Mouse (Mus musculus): ENCODE measurements around the gene Stmn3. TPM values are rescaled to one million over a fixed set of nuclear protein-coding genes. Genes with fewer than 3 reads are reported as not detected.
A peak's percentile ranks its signal among the peaks of the same experiment; 100 is the strongest.

The Stmn3 gene
- 9.8 and 12.2 TPM in 2 replicates for total RNA-seq (2021)
- long read RNA-seq, transcript Stmn3-201 (5 exons, 1,136 nt) = major isoform, 5 of 5 reads
- long read RNA-seq, partial matches to known transcripts = 0 of 5 reads
- long read RNA-seq, other reads (novel, unspliced or antisense) = 0 of 5 reads

DNA sequence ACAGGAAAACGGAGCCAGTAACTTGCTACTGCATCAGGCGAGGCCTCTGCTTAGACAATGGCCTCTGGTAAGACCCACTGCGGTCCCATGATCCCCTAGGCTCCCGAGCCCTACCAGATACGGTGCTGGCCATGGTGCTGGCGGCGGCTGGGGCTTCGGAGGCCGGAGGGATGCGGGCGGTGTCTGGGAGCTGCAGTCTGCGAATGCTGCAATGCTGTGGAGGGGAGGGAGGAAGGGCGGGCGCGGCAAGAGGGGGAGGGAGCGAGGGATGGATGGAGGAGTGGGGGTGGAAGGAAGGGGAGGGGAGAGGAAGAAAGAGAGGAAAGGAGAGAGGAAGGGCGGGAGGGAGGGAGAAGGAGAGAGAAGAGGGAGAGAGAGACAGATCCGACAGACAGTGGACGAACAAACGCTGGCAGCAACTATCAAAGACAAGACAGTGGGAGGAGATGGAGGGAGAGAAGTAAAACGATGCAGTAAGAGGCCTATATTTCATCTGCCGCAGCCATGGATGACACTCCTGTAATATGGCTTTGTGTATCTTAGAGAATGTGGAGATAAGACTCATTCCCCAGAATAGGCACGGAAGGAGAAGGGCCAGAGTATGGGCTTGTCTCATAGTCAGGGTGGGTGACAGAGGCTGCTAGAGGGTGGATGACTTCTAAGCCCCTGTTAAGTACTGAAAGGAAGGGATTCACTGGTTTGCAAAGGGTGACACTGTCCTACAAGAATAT is at the start of gene Stmn3:
TSS of gene Stmn3 (minus strand) at position 421 of the 731 bp plus-strand sequence.
- DNase-seq = peak; percentile 69

GRCm38 (mm10) chr2:181363946-181364345 is 49.6 kb upstream of the Stmn3 start:
- no peak for DNase-seq

GRCm38 (mm10) chr2:181356780-181357179 is 42.5 kb upstream of the Stmn3 start:
- DNase-seq = no peak

GRCm38 (mm10) chr2:181342766-181343165 is 28.5 kb upstream of the Stmn3 start:
- no peak for DNase-seq

DNA sequence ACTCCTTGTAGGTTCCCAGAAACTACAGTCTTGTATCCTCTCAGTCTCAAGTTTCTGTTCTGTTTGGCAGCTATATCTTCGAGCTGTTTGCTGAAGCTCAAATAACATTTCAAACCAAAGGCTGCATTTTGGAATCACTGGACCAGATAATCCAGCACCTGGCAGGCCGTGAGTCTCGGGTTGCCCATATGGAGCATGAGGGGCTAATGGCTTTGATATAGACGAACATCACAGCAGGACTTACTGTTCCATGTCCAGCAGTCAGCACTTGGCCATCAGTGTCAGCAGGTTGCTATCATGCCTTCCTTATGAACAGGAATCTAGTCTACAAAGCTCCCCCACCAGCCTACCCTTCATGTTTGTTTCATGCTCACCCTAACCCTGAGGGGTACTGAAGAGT is 26.1 kb upstream of the Stmn3 start:
- DNase-seq = no peak

DNA sequence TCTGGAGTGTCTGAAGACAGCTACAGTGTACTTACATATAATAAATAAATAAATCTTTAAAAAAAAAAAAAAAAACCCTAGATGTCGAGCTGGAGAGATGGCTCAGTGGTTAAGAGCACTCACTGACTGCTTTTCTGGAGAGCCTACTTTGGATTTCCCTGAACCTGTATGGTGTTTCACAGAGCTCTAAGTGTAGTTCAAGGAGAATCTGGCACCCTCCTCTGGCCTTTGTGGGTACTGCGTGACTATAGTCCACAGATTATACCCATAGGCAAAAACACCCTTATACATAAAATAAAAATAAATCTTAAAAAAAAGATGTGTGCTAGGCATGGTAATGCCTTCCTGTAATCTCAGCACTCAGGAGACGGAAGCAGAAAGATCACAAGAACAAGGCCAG is 19.7 kb upstream of the Stmn3 start:
- peak; percentile 60 for DNase-seq

DNA sequence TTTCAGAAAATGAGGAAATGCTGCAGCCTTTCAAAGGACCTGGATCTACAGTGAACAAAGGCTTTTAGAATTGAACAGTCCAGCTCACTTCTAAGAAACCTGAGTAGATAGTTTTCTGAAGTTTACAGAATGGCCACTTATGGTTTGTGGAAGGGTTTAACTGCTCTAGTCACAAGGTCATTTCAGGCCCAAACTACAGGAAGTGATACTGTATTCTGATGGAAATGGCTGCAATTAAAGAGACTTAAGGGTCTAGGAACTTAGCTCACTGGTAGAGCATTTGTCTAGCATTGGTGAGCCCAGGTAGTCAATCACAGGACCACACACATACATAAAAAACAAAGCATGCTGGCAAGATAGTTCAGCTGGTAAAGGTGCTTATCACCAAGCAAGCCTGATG is 18.2 kb upstream of the Stmn3 start:
- no peak for DNase-seq

GRCm38 (mm10) chr2:181326098-181326497 is 11.8 kb upstream of the Stmn3 start:
- no peak for DNase-seq

GRCm38 (mm10) chr2:181322136-181322535 is 7.8 kb upstream of the Stmn3 start:
- DNase-seq = no peak

DNA sequence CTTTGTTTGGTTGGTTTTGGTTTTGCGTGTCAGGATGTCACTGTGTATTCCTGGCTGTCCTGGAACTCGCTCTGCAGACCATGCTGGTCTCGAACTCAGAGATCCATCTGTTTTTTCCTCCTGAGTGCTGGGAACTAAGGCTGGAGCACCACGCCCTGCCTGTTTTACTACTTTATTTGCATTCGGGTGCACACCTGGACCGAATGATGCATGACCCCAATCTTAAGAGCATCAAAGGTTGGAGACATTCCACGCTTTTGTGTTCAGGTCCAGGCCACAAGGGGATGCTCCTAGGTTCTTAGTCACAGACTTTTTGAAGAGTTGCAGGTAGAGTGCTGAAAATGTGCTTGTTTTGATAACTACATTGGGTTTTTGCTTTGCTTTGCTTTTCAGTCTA is 5.8 kb upstream of the Stmn3 start:
- no peak for DNase-seq

DNA sequence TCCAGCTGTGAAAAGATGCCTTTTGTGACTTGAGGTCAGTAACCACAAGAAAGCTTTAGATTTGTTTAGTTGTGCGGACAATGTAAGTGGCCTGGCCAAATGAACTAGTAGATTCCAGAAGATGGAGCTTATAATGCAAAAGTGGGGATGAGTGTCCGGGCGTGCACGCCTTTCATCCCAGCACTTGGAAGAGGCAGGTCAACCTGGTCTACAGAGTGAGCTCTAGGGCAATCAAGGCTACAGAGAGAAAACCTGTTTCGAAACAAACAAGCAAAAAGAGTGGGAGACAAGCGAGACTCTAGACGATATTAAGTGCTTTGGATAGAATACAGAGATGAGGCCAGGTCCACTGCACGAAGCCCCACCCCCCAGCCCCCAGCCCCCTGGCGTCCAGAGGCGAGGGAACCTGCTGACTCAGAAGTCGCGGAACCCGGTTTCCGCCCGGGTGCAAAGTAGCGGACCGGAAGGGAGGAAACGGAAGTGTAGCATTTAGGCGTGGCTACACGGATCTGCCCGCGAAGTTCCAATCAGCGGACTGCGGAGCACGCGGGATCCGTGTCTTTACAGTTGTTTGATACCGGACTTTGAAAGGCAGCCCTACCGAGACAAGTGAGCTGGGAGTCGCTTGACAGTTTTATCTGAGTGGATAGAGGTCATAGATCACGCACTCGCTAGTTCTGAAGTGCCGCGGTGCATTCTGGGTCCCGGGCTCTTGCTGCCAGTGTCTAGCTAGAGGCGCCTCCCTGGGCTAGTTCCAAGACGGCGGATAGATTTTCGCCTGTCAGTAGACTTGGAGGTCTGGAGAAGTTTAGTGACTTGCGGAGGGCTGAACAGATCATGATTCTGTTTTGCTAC is 5.2 kb upstream of the Stmn3 start, which contains the start of gene Rtel1:
TSS of gene Rtel1 (plus strand) at position 492 of the 855 bp plus-strand sequence.
- peak; percentile 82 for DNase-seq

DNA sequence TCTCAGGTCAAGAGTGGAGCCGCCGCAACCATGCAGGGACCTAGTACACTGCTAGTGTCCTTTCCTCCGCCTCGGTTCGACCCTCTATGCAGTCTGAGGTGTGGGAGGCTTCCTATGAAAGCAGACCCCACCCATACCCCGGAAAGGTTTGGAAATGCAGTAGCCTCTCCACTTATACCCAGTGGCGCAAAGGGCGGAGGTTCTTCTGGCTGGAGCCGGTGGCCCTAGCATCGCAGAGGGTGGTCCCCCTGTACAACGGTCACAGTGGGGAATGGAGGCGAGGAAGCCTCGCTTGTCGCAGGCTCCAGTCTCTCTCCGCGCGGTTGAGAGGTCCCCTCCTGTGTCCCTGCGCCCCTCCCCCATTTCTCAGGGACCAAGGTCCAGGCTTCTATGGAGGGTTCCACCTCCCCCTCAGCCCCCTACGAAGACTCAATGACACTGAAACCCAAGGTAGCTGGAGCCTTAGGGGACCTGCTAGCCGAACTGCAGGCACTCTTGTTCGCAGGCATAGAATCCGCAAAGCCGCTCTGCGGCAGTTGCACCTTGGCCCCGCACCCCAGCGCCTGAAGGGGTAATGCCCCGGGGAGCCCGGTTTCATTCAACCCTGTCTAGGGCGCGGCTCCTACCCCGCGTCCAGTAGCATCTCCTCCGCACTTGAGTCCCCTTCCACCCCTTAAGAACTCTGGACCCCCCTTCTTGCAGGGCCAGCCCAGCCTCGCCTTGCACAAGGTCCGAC is 788 bp downstream of the Stmn3 start:
- DNase-seq = peak; percentile 16

DNA sequence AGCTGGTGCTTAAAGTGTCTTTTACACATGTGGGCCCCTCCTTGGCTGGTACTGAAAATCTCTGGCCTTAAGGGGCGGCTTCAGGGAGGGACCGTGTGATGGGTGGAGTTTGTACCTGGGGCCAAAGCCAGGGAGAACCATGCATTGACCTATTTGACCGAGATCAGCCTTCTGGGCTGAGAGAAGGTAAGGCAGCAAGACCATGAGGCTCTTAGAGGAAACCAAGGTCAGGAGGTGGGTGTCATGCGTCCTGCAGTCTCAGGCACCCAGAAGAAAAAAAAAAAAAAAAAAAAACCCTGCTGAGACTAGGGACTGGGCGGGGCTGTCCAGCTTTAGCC is 1.3 kb downstream of the Stmn3 start:
- DNase-seq = no peak

DNA sequence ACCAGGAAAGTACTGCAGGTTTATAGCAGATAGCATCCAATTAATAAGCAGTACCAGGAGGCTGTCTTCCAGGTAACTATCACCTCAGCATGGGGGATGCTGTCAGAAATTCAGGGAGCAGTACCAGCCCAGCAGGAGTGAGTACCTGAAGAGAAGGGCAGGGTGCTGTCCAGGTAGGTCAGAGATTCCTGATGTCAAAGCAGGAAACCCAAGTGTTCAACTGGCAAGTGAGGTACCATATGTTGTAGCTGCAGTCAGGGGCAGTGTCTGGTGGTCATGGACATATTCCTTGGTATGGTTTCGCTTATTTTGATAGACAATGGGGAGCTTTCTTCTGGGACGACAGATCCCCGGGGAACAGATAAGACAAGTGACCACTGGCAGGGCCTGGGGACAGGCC is 1.9 kb downstream of the Stmn3 start:
- no peak for DNase-seq

- peak; percentile 32 for DNase-seq
Observed at GRCm38 (mm10) chr2:181307144-181307804, 7.0 kb downstream of the Stmn3 start.

DNA sequence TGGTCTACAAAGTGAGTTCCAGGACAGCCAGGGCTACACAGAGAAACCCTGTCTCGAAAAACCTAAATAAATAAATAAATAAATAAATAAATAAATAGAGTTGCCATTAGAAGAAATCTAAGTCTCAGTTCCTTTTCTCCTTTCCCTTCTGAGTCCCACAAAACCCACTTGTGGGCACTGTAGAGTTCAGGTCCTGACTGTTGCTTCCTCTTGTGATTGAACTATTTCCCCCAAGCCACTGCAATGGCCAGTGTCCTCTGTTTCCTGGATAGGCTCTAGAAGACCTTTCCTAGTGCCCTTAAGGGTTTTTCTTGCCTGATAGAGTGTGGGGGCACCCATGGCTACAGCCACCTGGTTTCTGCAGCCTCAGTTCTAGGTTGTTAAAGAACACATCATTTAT is 9.4 kb downstream of the Stmn3 start:
- DNase-seq = no peak

DNA sequence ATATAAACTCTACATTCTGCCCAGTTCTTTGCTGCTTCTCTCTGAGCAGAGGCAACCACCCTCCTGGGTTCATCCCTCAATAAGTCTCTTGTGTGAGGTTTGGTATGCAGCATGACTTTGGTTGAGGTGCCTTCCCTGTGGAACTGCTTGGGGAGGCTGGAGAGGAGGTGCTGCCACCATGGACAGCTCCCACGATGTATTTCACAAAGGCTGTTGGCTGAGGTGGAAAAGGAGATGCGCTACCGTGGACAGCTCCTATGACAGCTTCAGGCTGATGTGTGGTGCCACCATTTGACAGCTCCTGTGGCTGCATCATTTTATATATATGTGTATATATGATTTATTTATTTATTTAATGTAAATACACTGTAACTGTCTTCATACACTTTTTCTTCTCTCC is 12.3 kb downstream of the Stmn3 start:
- peak; percentile 14 for DNase-seq

DNA sequence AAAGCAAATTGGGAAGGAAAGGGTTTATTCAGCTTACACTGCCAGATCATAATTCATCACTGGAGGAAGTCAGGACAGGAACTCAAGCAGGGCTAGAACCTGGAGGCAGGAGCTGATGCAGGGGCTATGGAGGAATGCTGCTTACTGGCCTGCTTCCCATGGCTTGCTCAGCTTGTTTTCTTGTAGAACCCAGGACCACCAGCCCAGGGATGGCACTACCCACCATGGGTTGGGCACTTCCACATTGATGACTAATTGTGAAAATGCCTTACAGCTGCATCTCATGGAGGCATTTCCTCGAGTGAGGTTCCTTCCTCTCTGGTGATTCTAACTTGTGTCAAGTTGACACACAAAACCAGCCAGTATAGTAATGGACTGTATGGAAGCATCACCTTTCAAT is 23.4 kb downstream of the Stmn3 start:
- no peak for DNase-seq

DNA sequence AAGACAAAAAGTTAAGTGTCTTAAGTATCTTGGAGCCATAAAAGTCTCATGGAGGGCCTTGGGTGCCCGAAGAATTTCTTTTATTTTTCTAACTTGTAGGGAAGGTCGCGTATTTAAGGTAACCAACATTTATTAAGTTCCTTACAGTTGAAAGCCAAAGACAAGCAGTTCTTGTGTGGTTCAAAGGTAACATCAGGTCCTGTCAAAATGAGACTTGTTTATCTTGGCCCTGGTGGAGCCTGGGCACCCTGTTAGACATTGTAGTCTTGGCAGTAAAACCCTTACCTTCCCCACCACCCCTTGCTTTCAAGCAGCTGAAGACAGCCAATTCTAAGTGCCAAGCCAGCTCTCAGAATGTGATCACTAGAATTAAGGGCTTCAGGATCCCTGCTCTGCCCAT is 25.6 kb downstream of the Stmn3 start:
- DNase-seq = no peak

DNA sequence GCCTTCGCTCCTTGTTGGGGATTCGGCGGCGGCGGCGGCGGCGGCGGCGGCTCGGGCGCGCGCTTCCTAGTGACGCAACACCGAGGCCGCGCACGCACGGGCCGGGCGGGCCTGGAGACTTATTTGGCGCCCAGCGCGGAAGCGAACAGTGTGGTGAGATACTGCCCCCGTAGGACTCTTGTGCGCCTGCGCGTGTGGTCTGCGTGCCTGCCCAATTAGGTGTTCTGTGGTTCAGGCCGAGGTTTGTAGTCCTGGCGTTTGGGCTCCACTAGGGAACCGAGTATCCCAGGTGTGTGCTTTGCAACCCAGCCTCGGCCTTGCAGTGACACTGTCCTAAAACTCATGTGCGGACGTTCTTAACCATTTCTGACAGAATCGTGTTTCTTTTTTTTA is 26.3 kb downstream of the Stmn3 start, which contains the start of gene Gmeb2:
TSS of gene Gmeb2 (minus strand) at position 78 of the 393 bp plus-strand sequence.
- peak; percentile 93 for DNase-seq

DNA sequence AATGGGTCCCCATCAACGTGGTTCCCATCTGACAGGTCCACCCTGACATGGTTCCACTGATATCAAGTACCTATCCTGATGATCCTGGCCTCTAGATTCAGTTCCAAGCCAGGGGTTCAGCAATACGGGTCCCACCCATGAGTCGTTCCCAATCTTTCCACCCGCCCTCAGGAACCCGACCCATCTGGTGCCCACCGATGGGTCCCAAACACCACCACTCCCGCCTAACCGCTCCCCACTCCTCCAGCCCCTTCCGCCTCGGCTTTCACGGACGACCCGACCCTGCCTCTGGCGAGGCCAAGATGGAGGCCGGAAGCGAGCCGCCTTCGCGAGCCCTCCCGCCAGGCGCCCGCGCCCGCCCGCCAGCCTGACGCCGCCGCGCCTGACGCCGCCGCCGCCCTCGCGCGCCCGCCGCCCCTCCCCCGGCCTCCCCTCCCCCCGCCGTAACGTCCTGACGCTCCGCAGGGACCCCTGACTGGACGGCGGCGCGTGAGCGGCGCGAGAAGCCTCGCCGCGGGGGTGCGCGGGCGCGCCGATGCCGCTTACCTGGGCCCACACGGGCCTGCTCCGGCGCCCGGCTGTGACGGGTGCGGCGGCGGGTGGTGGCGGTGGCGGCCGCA is 26.9 kb downstream of the Stmn3 start:
- DNase-seq = peak; percentile 86
